Mouse (Mus musculus) embryonic fibroblast, embryonic 13.5 days (primary cell): Measurements from ENCODE around the gene Lsmem1.

ENCODE experiments used
- CTCF ChIP-seq: IDR thresholded peaks from 2 replicates; pipeline ENCODE4 v1.5.1; 2011; ENCODE audit warnings: mild to moderate bottlenecking, control low read depth, low read length, moderate library complexity, borderline replicate concordance; ENCODE audit not compliant: insufficient read depth
- POLR2A ChIP-seq: IDR thresholded peaks from 2 replicates; pipeline ENCODE4 v1.6.1; 2011; ENCODE audit warnings: low read depth, mild to moderate bottlenecking, control low read depth, low read length, moderate library complexity

- TF ChIP-seq POLR2A, result no peak
- TF ChIP-seq CTCF, result no peak
These were observed 863 bp downstream of the Lsmem1 start for GRCm38 (mm10) chr12:40198427-40198826.
